Mouse (Mus musculus) CH12.LX (cell line): ENCODE results near the gene Tmem259.

Experiments used
- CTCF ChIP-seq, 2 experiments: IDR thresholded peaks in 1 of 2; conservative IDR thresholded peaks in 1 of 2; 2 replicates each; pipeline ENCODE4 v1.5.1; 2011 to 2012; ENCODE audit warnings: low read depth in 2 of 2, low read length in 2 of 2, improper control_type of control experiment in 1 of 2, inconsistent platforms in 1 of 2, mild to moderate bottlenecking in 1 of 2, moderate library complexity in 1 of 2
- KAT2A ChIP-seq: IDR thresholded peaks from 2 replicates; pipeline ENCODE4 v1.6.1; 2012; ENCODE audit warnings: low read length, improper control_type of control experiment, inconsistent platforms; ENCODE audit not compliant: insufficient replicate concordance
- MAFK ChIP-seq: IDR thresholded peaks from 2 replicates; pipeline ENCODE4 v1.6.1; 2011; ENCODE audit warnings: low read length, improper control_type of control experiment; ENCODE audit not compliant: insufficient replicate concordance
- NELFE ChIP-seq: IDR thresholded peaks from 2 replicates; pipeline ENCODE4 v1.6.1; 2011; ENCODE audit warnings: low read depth, low read length, improper control_type of control experiment
- SIN3A ChIP-seq: IDR thresholded peaks from 2 replicates; pipeline ENCODE4 v1.6.1; 2012; ENCODE audit warnings: low read length, improper control_type of control experiment, inconsistent platforms
- ZC3H11A ChIP-seq: IDR thresholded peaks from 2 replicates; pipeline ENCODE4 v1.6.1; 2012; ENCODE audit warnings: low read depth, mild to moderate bottlenecking, inconsistent platforms, low read length, improper control_type of control experiment
- ZMIZ1 ChIP-seq: IDR thresholded peaks from 2 replicates; pipeline ENCODE4 v1.6.1; 2012; ENCODE audit warnings: low read depth, mild to moderate bottlenecking, inconsistent platforms, low read length, improper control_type of control experiment

DNA sequence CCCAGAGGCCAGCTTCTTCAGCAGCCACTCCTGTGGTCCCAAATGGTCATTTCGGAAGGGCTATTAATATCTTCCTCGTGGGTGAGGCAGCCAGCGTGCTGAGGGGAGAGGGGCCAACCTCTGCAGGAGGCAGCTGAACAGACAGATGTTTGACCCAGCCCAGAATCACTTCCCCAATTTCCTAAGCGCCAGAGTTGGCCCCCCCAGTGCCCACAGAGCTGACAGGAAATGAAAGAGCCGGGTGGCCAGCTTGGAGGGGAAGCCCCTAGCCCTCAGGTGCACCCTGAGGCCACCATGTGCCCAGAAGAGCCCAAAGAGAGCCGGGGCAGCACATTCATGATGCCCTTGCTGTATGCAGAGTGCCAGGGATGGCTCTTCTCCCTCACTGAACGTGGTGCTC lies 43.4 kb downstream of the Tmem259 start:
- TF ChIP-seq SIN3A (peak; percentile 96; the same call in 1 of the 2 replicates), CTCF (conservative IDR thresholded peaks at IDR 0.05 in 1 of 2, IDR thresholded peaks at IDR 0.05 in 1 of 2; ENCODE audit: low read depth in 2 of 2, low read length in 2 of 2) (no peak), KAT2A (peak; percentile 66; the same call in 1 of the 2 replicates), ZMIZ1 (peak; percentile 94), MAFK (peak; percentile 86), NELFE (0 out of 2 replicates have a peak, but pooled peaks have one; percentile 43), ZC3H11A (no peak)
